Mouse (Mus musculus) small intestine, adult 2 months (tissue): ENCODE results near the gene Snrnp70. TPM values are rescaled to one million over a fixed set of nuclear protein-coding genes. Genes with fewer than 3 reads are reported as not detected.

Experiments
- H3K27ac ChIP-seq: fragments of 200-500 bp; 2 replicates; pipeline ENCODE4 v1.5.1; 2012; ENCODE audit warnings: low read depth, low read length, control low read depth, inconsistent platforms; ENCODE audit not compliant: insufficient read depth
- H3K27me3 ChIP-seq: fragments of 200-500 bp; 2 replicates; pipeline ENCODE4 v1.6.1; 2012; ENCODE audit warnings: mild to moderate bottlenecking, moderate library complexity, low read length, inconsistent platforms; ENCODE audit not compliant: control insufficient read depth, insufficient read depth
- H3K36me3 ChIP-seq: fragments of 200-500 bp; 2 replicates; pipeline ENCODE4 v1.6.1; 2012; ENCODE audit warnings: mild to moderate bottlenecking, low read length, control low read depth, inconsistent platforms; ENCODE audit not compliant: control insufficient read depth, insufficient read depth
- H3K4me1 ChIP-seq: fragments of 200-500 bp; 2 replicates; pipeline ENCODE4 v1.6.1; 2012; ENCODE audit warnings: low read length, inconsistent platforms, mixed read lengths; ENCODE audit not compliant: control insufficient read depth, insufficient read depth, insufficient read length
- H3K4me3 ChIP-seq: fragments of 200-500 bp; 2 replicates; pipeline ENCODE4 v1.5.1; 2012; ENCODE audit warnings: low read depth, mild to moderate bottlenecking, control low read depth, inconsistent platforms, low read length, moderate library complexity
- CTCF ChIP-seq: fragments of 200-500 bp; IDR thresholded peaks from 2 replicates; pipeline ENCODE4 v1.5.1; 2012; ENCODE audit warnings: low read depth, mild to moderate bottlenecking, control low read depth, inconsistent platforms, low read length, moderate library complexity, mixed read lengths; ENCODE audit not compliant: insufficient replicate concordance, insufficient read length; ENCODE audit errors: extremely low read depth
- POLR2A ChIP-seq: fragments of 200-500 bp; IDR thresholded peaks from 2 replicates; pipeline ENCODE4 v1.6.1; 2012; ENCODE audit warnings: low read depth, mild to moderate bottlenecking, control low read depth, inconsistent platforms, low read length, moderate library complexity
- WGBS: fragments of 180-500 bp; shearing (Covaris S2); methylation state at CpG from one replicate; pipeline ENCODE4 v1.1.7; 2018; 5-methylcytosine and 5-hydroxymethylcytosine counted together
- polyA plus RNA-seq: library from polyadenylated mRNA; depleted of rRNA; stranded (reverse); fragments of >200 nt; gene quantifications from 2 replicates; pipeline ENCODE4 v1.2.3, GENCODE M21; 2012; rRNA removed

Gene Snrnp70
- polyA plus RNA-seq, 1 experiment: 122 TPM

DNA sequence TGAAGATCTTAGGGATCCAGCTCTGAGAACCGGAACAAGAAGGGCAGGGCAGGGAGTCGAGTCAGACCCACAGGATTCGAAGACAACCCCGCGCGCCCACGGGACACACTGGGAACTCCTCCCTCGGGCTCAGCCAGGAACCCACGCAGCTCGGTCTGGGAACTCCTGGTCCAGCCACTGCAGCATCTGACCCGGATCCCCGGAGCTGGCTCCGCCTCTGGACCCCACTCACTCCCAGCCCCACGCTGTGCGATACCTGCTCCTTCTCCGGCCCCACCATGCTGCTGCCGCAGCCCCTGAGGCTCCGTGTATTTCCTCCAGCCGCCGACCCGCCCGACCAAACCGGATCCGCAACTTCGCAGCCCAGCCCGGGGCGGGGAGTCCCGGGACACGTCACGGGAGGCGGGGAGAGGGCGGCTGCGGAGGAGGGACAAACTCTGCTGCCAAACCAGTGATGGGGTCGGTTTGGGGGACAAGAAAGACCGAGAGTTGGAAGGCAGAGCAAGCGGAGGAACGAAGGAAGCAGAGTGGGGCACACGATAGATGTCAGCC, 62.0 kb downstream of the Snrnp70 start, which contains the start of gene Trpm4:
TSS of gene Trpm4 (minus strand) at position 350 of the 552 bp plus-strand sequence.
- Histone ChIP-seq H3K4me3 (peak within 1 kb of the TSS; percentile 91), H3K27me3 (no peaks in the 10 kb centered on the region), H3K36me3 (peaks cover 18% of the 10 kb centered on the region), H3K4me1 (peaks cover 22% of the 10 kb centered on the region), H3K27ac (peak within 1 kb of the TSS; percentile 91)
- TF ChIP-seq POLR2A: peak; percentile 91
- no peak for TF ChIP-seq CTCF
- WGBS: under 1% methylated on average over 38 of the region's 38 CpGs

DNA sequence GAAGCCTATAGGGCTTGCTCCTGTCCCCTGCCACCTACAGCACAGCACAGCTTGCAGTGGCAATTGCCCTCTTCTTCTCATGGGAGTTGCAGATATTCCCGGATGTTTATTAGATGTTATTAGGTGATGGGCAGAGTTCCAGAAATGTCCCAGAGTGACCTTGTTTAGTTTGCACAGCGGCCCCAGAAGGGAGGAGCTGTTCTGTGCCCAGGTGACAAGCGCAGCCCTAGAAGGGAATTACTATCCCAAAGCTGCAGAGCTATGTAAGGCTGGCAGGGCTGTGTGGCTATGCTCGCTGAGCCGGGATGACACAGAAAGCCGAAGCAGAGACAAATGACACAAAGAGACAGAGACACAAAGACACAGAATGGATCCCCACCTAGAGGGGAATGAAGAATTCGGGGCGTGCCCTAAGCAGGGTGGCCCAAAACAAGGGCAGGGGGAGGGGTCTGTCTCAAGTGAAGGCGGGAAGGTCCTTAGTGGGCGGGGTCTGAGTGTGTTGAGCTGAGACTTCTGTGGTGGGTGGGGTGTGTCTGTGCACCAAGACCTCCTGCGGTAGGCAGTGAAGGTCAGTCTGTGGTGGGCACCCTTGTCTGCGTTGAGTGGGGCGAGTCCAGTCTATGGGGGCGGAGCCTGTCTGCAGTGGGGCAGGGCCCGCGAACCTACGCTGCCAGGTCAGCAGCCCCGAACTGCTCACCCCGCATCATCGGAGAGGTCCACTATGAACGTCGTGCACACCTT, 62.7 kb downstream of the Snrnp70 start:
- Histone ChIP-seq H3K4me1 (peaks cover 16% of the 10 kb centered on the region), H3K4me3 (peak overlapping the region; percentile 91), H3K36me3 (peaks cover 19% of the 10 kb centered on the region), H3K27ac (peak overlapping the region; percentile 91), H3K27me3 (no peaks in the 10 kb centered on the region)
- 3% methylated on average over 22 of the region's 22 CpGs for WGBS
- TF ChIP-seq CTCF: no peak
- peak; percentile 25; the same call in 1 of the 2 replicates for TF ChIP-seq POLR2A

DNA sequence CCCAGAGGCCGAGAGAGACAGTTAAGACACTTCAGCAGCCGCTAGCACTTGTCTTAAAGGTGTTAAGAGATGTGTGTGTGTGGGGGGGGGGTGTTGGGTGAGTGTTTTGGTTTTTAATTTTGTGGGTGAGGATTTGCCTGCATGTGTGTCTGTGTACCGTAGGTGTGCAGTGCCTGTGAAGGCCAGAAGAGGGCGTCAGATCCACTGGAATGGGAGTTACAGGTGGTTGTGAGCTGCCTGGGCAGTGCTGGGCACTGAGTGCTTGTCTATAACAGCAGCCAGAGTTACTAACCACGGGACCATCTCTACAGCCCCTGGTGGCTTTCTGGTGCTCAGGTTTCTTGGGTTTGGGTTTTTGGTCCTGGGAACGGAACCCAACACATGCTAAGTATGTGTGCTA, 64.0 kb downstream of the Snrnp70 start:
- H3K27me3 ChIP-seq: no peaks in the 10 kb centered on the region
- peaks cover 31% of the 10 kb centered on the region for H3K36me3 ChIP-seq
- 94% methylated on average over 6 of the region's 6 CpGs for WGBS
- peaks cover 9% of the 10 kb centered on the region; the same call in 1 of the 2 replicates for H3K4me1 ChIP-seq
- peak overlapping the region; percentile 91; the same call in 1 of the 2 replicates for H3K27ac ChIP-seq
- TF ChIP-seq CTCF (peak; percentile 18; the same call in 1 of the 2 replicates), POLR2A (no peak)
- H3K4me3 ChIP-seq: peak overlapping the region; percentile 91; the same call in 1 of the 2 replicates

DNA sequence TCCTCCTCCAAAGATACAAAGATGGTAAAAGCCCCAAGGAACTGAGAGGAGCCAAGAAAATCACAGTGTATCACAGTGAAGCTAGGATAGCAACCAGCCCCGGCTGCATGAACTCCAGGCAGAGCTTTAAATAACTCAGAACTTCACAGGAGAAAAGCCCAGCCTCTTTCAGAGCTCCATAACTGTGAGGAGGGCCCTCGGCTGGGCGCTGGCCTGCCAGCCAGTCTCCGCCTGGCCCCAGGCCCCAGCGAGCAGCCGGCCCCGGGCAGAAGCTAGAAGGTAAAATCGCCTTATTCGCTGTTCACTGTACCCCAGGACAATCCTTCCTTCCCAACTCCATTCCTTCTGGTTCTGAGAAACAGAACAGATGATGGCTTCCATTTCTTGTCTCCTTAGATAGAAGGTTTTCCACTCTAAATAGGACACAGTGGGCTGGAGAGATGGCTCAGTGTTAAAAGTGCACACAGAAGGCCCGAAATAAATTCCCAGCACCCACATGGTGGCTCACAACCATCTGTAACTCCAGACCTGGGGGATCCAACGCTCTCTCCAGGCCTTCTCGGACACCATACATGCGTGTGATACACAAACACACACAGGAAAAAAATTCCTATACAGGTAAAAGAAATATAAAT, 66.6 kb downstream of the Snrnp70 start:
- Histone ChIP-seq H3K27me3 (no peaks in the 10 kb centered on the region), H3K27ac (no peak overlapping the region), H3K4me1 (peaks cover 9% of the 10 kb centered on the region; the same call in 1 of the 2 replicates), H3K4me3 (no peak overlapping the region), H3K36me3 (peaks cover 51% of the 10 kb centered on the region)
- 89% methylated on average over 13 of the region's 13 CpGs for WGBS
- TF ChIP-seq CTCF (no peak), POLR2A (no peak)

Other genes with a start within 250 kb of the Snrnp70 start
- gene Pih1d1, start 241.4 kb downstream of the Snrnp70 start, polyA plus RNA-seq: 25.3 and 48.5 TPM in 2 replicates
- gene Aldh16a1, start 241.2 kb downstream of the Snrnp70 start, polyA plus RNA-seq: 133 and 253 TPM in 2 replicates
- 0.03 and 0.09 TPM in 2 replicates for gene Slc17a7, start 231.8 kb downstream of the Snrnp70 start, polyA plus RNA-seq
- gene Gfy, start 216.2 kb downstream of the Snrnp70 start, polyA plus RNA-seq: not detected in 2 replicates
- gene Pth2, start 214.7 kb downstream of the Snrnp70 start, polyA plus RNA-seq: not detected in 2 replicates
- gene Ccdc155, start 190.8 kb downstream of the Snrnp70 start, polyA plus RNA-seq: not detected in 2 replicates
- 0.24 and 0.84 TPM in 2 replicates for gene Dkkl1, start 183.6 kb downstream of the Snrnp70 start, polyA plus RNA-seq
- gene Tead2, start 180.0 kb downstream of the Snrnp70 start, polyA plus RNA-seq: 8.0 and 32.2 TPM in 2 replicates
- 33.4 and 63.6 TPM in 2 replicates for gene Cd37, start 156.6 kb downstream of the Snrnp70 start, polyA plus RNA-seq
- gene Slc6a16, start 154.7 kb downstream of the Snrnp70 start, polyA plus RNA-seq: not detected in 2 replicates
- not detected in 2 replicates for gene Slc6a21, start 118.2 kb downstream of the Snrnp70 start, polyA plus RNA-seq
- gene Trpm4, start 62.0 kb downstream of the Snrnp70 start, polyA plus RNA-seq: 101 and 257 TPM in 2 replicates
- gene Hrc, start 60.5 kb downstream of the Snrnp70 start, polyA plus RNA-seq: 0.14 and 0.46 TPM in 2 replicates
- gene Ppfia3, start 28.7 kb downstream of the Snrnp70 start, polyA plus RNA-seq: 15.4 and 63.9 TPM in 2 replicates
- gene Lin7b, start 25.2 kb downstream of the Snrnp70 start, polyA plus RNA-seq: 2.9 and 4.0 TPM in 2 replicates
- gene Kcna7, start 9.9 kb upstream of the Snrnp70 start, polyA plus RNA-seq: 0.04 TPM in 1 of 2 replicates, not detected in the other
- gene Ntf5, start 18.0 kb upstream of the Snrnp70 start, polyA plus RNA-seq: 0.13 and 0.28 TPM in 2 replicates
- gene Lhb, start 25.1 kb upstream of the Snrnp70 start, polyA plus RNA-seq: 0.66 TPM in 1 of 2 replicates, not detected in the other
- 9.5 and 9.6 TPM in 2 replicates for gene Gys1, start 39.1 kb upstream of the Snrnp70 start, polyA plus RNA-seq
- gene Ruvbl2, start 42.4 kb upstream of the Snrnp70 start, polyA plus RNA-seq: 22.3 and 54.3 TPM in 2 replicates
- 1,857 and 2,336 TPM in 2 replicates for gene Ftl1, start 64.1 kb upstream of the Snrnp70 start, polyA plus RNA-seq
- 57.1 and 105 TPM in 2 replicates for gene Bax, start 71.2 kb upstream of the Snrnp70 start, polyA plus RNA-seq
- gene Tulp2, start 86.1 kb upstream of the Snrnp70 start, polyA plus RNA-seq: 0.09 TPM in 1 of 2 replicates, not detected in the other
- gene Gm45808, start 91.1 kb upstream of the Snrnp70 start, polyA plus RNA-seq: 0.23 TPM in 1 of 2 replicates, not detected in the other
- gene Dhdh, start 93.1 kb upstream of the Snrnp70 start, polyA plus RNA-seq: 0.34 and 0.41 TPM in 2 replicates
- gene Nucb1, start 114.7 kb upstream of the Snrnp70 start, polyA plus RNA-seq: 143 and 456 TPM in 2 replicates
- 15.3 and 15.9 TPM in 2 replicates for gene Ppp1r15a, start 130.5 kb upstream of the Snrnp70 start, polyA plus RNA-seq
- gene Plekha4, start 130.6 kb upstream of the Snrnp70 start, polyA plus RNA-seq: 4.7 and 4.9 TPM in 2 replicates
- gene Hsd17b14, start 159.2 kb upstream of the Snrnp70 start, polyA plus RNA-seq: 0.20 and 0.25 TPM in 2 replicates
- 26.3 and 41.8 TPM in 2 replicates for gene Bcat2, start 174.4 kb upstream of the Snrnp70 start, polyA plus RNA-seq
- gene Fgf21, start 219.7 kb upstream of the Snrnp70 start, polyA plus RNA-seq: 0.29 and 4.2 TPM in 2 replicates
- 1.7 and 2.5 TPM in 2 replicates for gene Fut1, start 221.5 kb upstream of the Snrnp70 start, polyA plus RNA-seq
- gene Izumo1, start 226.1 kb upstream of the Snrnp70 start, polyA plus RNA-seq: 0.24 and 0.25 TPM in 2 replicates
- gene Rasip1, start 231.7 kb upstream of the Snrnp70 start, polyA plus RNA-seq: 7.2 and 11.6 TPM in 2 replicates
- gene Mamstr, start 244.2 kb upstream of the Snrnp70 start, polyA plus RNA-seq: 0.63 and 0.84 TPM in 2 replicates